Mouse (Mus musculus): ENCODE measurements at regions not wholly inside any gene's neighbourhood (a gene's known extent, or its start where the extent isn't known, plus 50 kb on each side); places are given as distances from the start of the nearest gene placed in this dataset.

GRCm38 (mm10) chr15:87936041-87936440 is 391.9 kb downstream of the Fam19a5 start:
- ATAC-seq: no peak
- no peak for TF ChIP-seq CTCF (IDR thresholded peaks at IDR 0.05)
- ChIA-PET CTCF (no interaction called here), POLR2A (no interaction called here)
- in situ Hi-C loops (cut with MboI; ENCODE audit: low pct_unique_long_range_greater_than_20kb): no loop called here
- H3K27me3 ChIP-seq: peaks cover 14% of the 10 kb centered on the region
- no peak for DNase-seq (ENCODE audit: low read depth, low spot score)

GRCm38 (mm10) chr15:87940837-87941236 is 396.7 kb downstream of the Fam19a5 start:
- in situ Hi-C loops (cut with MboI; ENCODE audit: low pct_unique_long_range_greater_than_20kb): no loop called here
- CTCF ChIA-PET: interaction anchor here (1.1 to 1.2 kb wide), 2 partner anchors 13 to 19 kb away, joined by 3 to 4 read pairs; no protein-coding TSS in a partner anchor
- no peak for ATAC-seq
- peaks cover 26% of the 10 kb centered on the region for H3K27me3 ChIP-seq
- no peak for TF ChIP-seq CTCF (IDR thresholded peaks at IDR 0.05)
- POLR2A ChIA-PET: no interaction called here
- no peak for DNase-seq (ENCODE audit: low read depth, low spot score)

GRCm38 (mm10) chr15:87952531-87952930 is 408.4 kb downstream of the Fam19a5 start:
- in situ Hi-C loops (cut with MboI; ENCODE audit: low pct_unique_long_range_greater_than_20kb): no loop called here
- no peak for DNase-seq (ENCODE audit: low read depth, low spot score)
- CTCF ChIA-PET: no interaction called here
- no peak for ATAC-seq
- POLR2A ChIA-PET: no interaction called here
- TF ChIP-seq CTCF (IDR thresholded peaks at IDR 0.05): no peak
- peaks cover 17% of the 10 kb centered on the region for H3K27me3 ChIP-seq

- ATAC-seq (no peak), DNase-seq (ENCODE audit: low read depth, low spot score) (no peak)
- ChIA-PET CTCF (no interaction called here), POLR2A (no interaction called here)
- TF ChIP-seq CTCF (IDR thresholded peaks at IDR 0.05): no peak
- in situ Hi-C loops (cut with MboI; ENCODE audit: low pct_unique_long_range_greater_than_20kb): loop anchor here (5.0 kb wide), 1 partner anchor 328 kb away; no protein-coding TSS in a partner anchor
- H3K27me3 ChIP-seq: peaks cover 16% of the 10 kb centered on the region
Observed at GRCm38 (mm10) chr15:87955685-87956256, 411.7 kb downstream of the Fam19a5 start.

GRCm38 (mm10) chr15:87958866-87959265 is 414.8 kb downstream of the Fam19a5 start:
- POLR2A ChIA-PET: no interaction called here
- TF ChIP-seq CTCF (IDR thresholded peaks at IDR 0.05): no peak
- CTCF ChIA-PET: interaction anchor here (1.0 to 1.2 kb wide), 2 partner anchors 11 to 334 kb away, joined by 3 read pairs; no protein-coding TSS in a partner anchor
- in situ Hi-C loops (cut with MboI; ENCODE audit: low pct_unique_long_range_greater_than_20kb): loop anchor here (5.0 kb wide), 1 partner anchor 332 kb away; no protein-coding TSS in a partner anchor
- DNase-seq (ENCODE audit: low read depth, low spot score) (no peak), ATAC-seq (no peak)
- H3K27me3 ChIP-seq: peaks cover 8% of the 10 kb centered on the region

- CTCF ChIA-PET: no interaction called here
- POLR2A ChIA-PET: no interaction called here
- DNase-seq (ENCODE audit: low read depth, low spot score) (no peak), ATAC-seq (no peak)
- TF ChIP-seq CTCF (IDR thresholded peaks at IDR 0.05): no peak
- in situ Hi-C loops (cut with MboI; ENCODE audit: low pct_unique_long_range_greater_than_20kb): no loop called here
- H3K27me3 ChIP-seq: peaks cover 10% of the 10 kb centered on the region
Observed at GRCm38 (mm10) chr15:87972641-87973040, 428.5 kb downstream of the Fam19a5 start.

GRCm38 (mm10) chr15:87987322-87987985 is 443.4 kb downstream of the Fam19a5 start:
- no peak for TF ChIP-seq CTCF (IDR thresholded peaks at IDR 0.05)
- CTCF ChIA-PET: no interaction called here
- in situ Hi-C loops (cut with MboI; ENCODE audit: low pct_unique_long_range_greater_than_20kb): no loop called here
- H3K27me3 ChIP-seq: peaks cover 11% of the 10 kb centered on the region
- ATAC-seq: no peak
- POLR2A ChIA-PET: no interaction called here
- DNase-seq (ENCODE audit: low read depth, low spot score): no peak

GRCm38 (mm10) chr15:87994546-87994945 is 450.4 kb downstream of the Fam19a5 start:
- CTCF ChIA-PET: no interaction called here
- in situ Hi-C loops (cut with MboI; ENCODE audit: low pct_unique_long_range_greater_than_20kb): no loop called here
- ATAC-seq (no peak), DNase-seq (ENCODE audit: low read depth, low spot score) (no peak)
- TF ChIP-seq CTCF (IDR thresholded peaks at IDR 0.05): no peak
- POLR2A ChIA-PET: no interaction called here
- H3K27me3 ChIP-seq: peaks cover 8% of the 10 kb centered on the region

GRCm38 (mm10) chr15:88017076-88017475 is 473.0 kb downstream of the Fam19a5 start:
- CTCF ChIA-PET: no interaction called here
- ATAC-seq (no peak), DNase-seq (ENCODE audit: low read depth, low spot score) (no peak)
- no peak for TF ChIP-seq CTCF (IDR thresholded peaks at IDR 0.05)
- in situ Hi-C loops (cut with MboI; ENCODE audit: low pct_unique_long_range_greater_than_20kb): no loop called here
- no peaks in the 10 kb centered on the region for H3K27me3 ChIP-seq
- POLR2A ChIA-PET: no interaction called here

GRCm38 (mm10) chr15:88032751-88033150 is 488.7 kb downstream of the Fam19a5 start:
- no peak for TF ChIP-seq CTCF (IDR thresholded peaks at IDR 0.05)
- CTCF ChIA-PET: no interaction called here
- DNase-seq (ENCODE audit: low read depth, low spot score): no peak
- H3K27me3 ChIP-seq: peaks cover 3% of the 10 kb centered on the region
- POLR2A ChIA-PET: no interaction called here
- ATAC-seq: no peak
- in situ Hi-C loops (cut with MboI; ENCODE audit: low pct_unique_long_range_greater_than_20kb): no loop called here

- POLR2A ChIA-PET: no interaction called here
- CTCF ChIA-PET: no interaction called here
- in situ Hi-C loops (cut with MboI; ENCODE audit: low pct_unique_long_range_greater_than_20kb): no loop called here
- DNase-seq (ENCODE audit: low read depth, low spot score) (no peak), ATAC-seq (no peak)
- TF ChIP-seq CTCF (IDR thresholded peaks at IDR 0.05): no peak
- H3K27me3 ChIP-seq: peaks cover 3% of the 10 kb centered on the region
Observed at GRCm38 (mm10) chr15:88033725-88034124, 489.6 kb downstream of the Fam19a5 start.

- ATAC-seq: no peak
- H3K27me3 ChIP-seq: peaks cover 3% of the 10 kb centered on the region
- no peak for TF ChIP-seq CTCF (IDR thresholded peaks at IDR 0.05)
- ChIA-PET POLR2A (no interaction called here), CTCF (no interaction called here)
- DNase-seq (ENCODE audit: low read depth, low spot score): no peak
- in situ Hi-C loops (cut with MboI; ENCODE audit: low pct_unique_long_range_greater_than_20kb): no loop called here
Observed at GRCm38 (mm10) chr15:88035486-88035885, 491.4 kb downstream of the Fam19a5 start.

Data from Patski (cell line).